In genomic region chr1:75387929-75388897, GRCm38 (mm10) we compare ENCODE assay signal across 8 mouse cellular contexts. TPM values are rescaled to one million over a fixed set of nuclear protein-coding genes. Genes with fewer than 3 reads are reported as not detected.
DNase-seq lines count a peak whose midpoint lies in the region; ATAC-seq lines count a peak whose summit lies in the region.
"Had no signal": no experiment of that assay in that cellular context is flagged by ENCODE, and none has a peak within 500 bp of the region (broad histone marks: within the 10 kb centered on the region; RNA-seq: fewer than 3 reads in every experiment).

No protein-coding gene starts in this region.

- H3K4me3 ChIP-seq in lung, embryonic 16.5 days (ENCODE audit: low read length): peak overlapping the region; percentile 14
- H3K4me3 ChIP-seq in forebrain, embryonic 10.5 days: peak overlapping the region; percentile 42
- peak overlapping the region; percentile 27 for H3K4me3 ChIP-seq in limb, embryonic 11.5 days (ENCODE audit: low read depth, low read length)
- peak overlapping the region; percentile 17 for H3K4me3 ChIP-seq in stomach, embryonic 14.5 days (ENCODE audit: low read depth, low read length)

- peaks cover 33% of the 10 kb centered on the region for H3K27me3 ChIP-seq in lung, embryonic 16.5 days (ENCODE audit: control insufficient read depth, insufficient read depth, low read depth, low read length)
- peaks cover 81% of the 10 kb centered on the region for H3K27me3 ChIP-seq in forebrain, embryonic 10.5 days (ENCODE audit: poor library complexity, severe bottlenecking)
- H3K27me3 ChIP-seq in limb, embryonic 11.5 days (ENCODE audit: control insufficient read depth, insufficient read depth, low read length): peaks cover 35% of the 10 kb centered on the region
- H3K27me3 ChIP-seq in stomach, embryonic 14.5 days (ENCODE audit: control insufficient read depth, insufficient read depth, low read length): peaks cover 22% of the 10 kb centered on the region

- no peaks in the 10 kb centered on the region for H3K36me3 ChIP-seq in lung, embryonic 16.5 days (ENCODE audit: control insufficient read depth, insufficient read depth, low read length)
- H3K36me3 ChIP-seq in forebrain, embryonic 10.5 days (replicated peaks): peaks cover 14% of the 10 kb centered on the region; the same call in 1 of the 2 replicates
- H3K36me3 ChIP-seq in limb, embryonic 11.5 days (ENCODE audit: control insufficient read depth, insufficient read depth, low read length): no peaks in the 10 kb centered on the region; the same call in 1 of the 2 replicates
- peaks cover 3% of the 10 kb centered on the region; the same call in 1 of the 2 replicates for H3K36me3 ChIP-seq in stomach, embryonic 14.5 days (ENCODE audit: control insufficient read depth, insufficient read depth, low read length)

- WGBS in lung, embryonic 16.5 days: 15% methylated on average over 93 of the region's 94 CpGs
- WGBS in forebrain, embryonic 10.5 days: 4% methylated on average over 94 of the region's 94 CpGs
- WGBS in limb, embryonic 11.5 days: 6% methylated on average over 93 of the region's 94 CpGs
- 18% methylated on average over 94 of the region's 94 CpGs for WGBS in stomach, embryonic 14.5 days

- no peak overlapping the region for H3K27ac ChIP-seq in lung, embryonic 16.5 days (ENCODE audit: low read length)
- peak overlapping the region; percentile 65 for H3K27ac ChIP-seq in forebrain, embryonic 10.5 days
- H3K27ac ChIP-seq in limb, embryonic 11.5 days (replicated peaks; ENCODE audit: low read depth, low read length): no peak overlapping the region
- H3K27ac ChIP-seq in stomach, embryonic 14.5 days (ENCODE audit: low read length): no peak overlapping the region
- H3K27ac ChIP-seq: macrophage had no signal

- H3K4me1 ChIP-seq in lung, embryonic 16.5 days (replicated peaks; ENCODE audit: control insufficient read depth, insufficient read depth, low read length): peaks cover 5% of the 10 kb centered on the region; the same call in 1 of the 2 replicates
- H3K4me1 ChIP-seq in forebrain, embryonic 10.5 days: peaks cover 67% of the 10 kb centered on the region
- H3K4me1 ChIP-seq in limb, embryonic 11.5 days (ENCODE audit: control insufficient read depth, insufficient read depth, low read length): peaks cover 24% of the 10 kb centered on the region
- peaks cover 18% of the 10 kb centered on the region for H3K4me1 ChIP-seq in stomach, embryonic 14.5 days (ENCODE audit: control insufficient read depth, insufficient read depth, low read length)

- H3K9me3 ChIP-seq in lung, embryonic 16.5 days (ENCODE audit: control insufficient read depth, low read length): no peaks in the 10 kb centered on the region
- H3K9me3 ChIP-seq in forebrain, embryonic 10.5 days: no peaks in the 10 kb centered on the region
- no peaks in the 10 kb centered on the region for H3K9me3 ChIP-seq in limb, embryonic 11.5 days (ENCODE audit: control insufficient read depth, low read length)
- H3K9me3 ChIP-seq in stomach, embryonic 14.5 days (ENCODE audit: control insufficient read depth, low read depth, low read length): no peaks in the 10 kb centered on the region

- peak; percentile 11; the same call in 1 of the 2 replicates for ATAC-seq in lung, embryonic 16.5 days (ENCODE audit: low read depth)
- ATAC-seq in limb, embryonic 11.5 days (ENCODE audit: insufficient number of reproducible peaks, low FRiP score, low TSS enrichment, low read depth): 0 out of 2 replicates have a peak, but pooled peaks have one; percentile 4
- ATAC-seq in stomach, embryonic 14.5 days (ENCODE audit: insufficient number of reproducible peaks, insufficient read depth, low FRiP score, low read depth): no peak; the same call in 1 of the 2 replicates
- ATAC-seq in frontal cortex, adult (ENCODE audit: low TSS enrichment): no peak

- H3K4me2 ChIP-seq in lung, embryonic 16.5 days (ENCODE audit: low read depth, low read length): peak overlapping the region; percentile 37
- peak overlapping the region; percentile 49 for H3K4me2 ChIP-seq in limb, embryonic 11.5 days (ENCODE audit: low read depth, severe bottlenecking)
- H3K4me2 ChIP-seq in stomach, embryonic 14.5 days (replicated peaks; ENCODE audit: low read depth, low read length): peak overlapping the region; percentile 32

- DNase-seq in lung, postnatal 10 days: no peak
- DNase-seq in forebrain, embryonic 10.5 days (ENCODE audit: extremely low spot score, low spot score): no peak
- DNase-seq in limb, embryonic 11.5 days (ENCODE audit: low spot score): peak; percentile 61
- DNase-seq in MN1 (ENCODE audit: low spot score): no peak

- peak overlapping the region; percentile 36; the same call in 1 of the 2 replicates for H3K9ac ChIP-seq in lung, embryonic 16.5 days (ENCODE audit: low read length)
- peak overlapping the region; percentile 41 for H3K9ac ChIP-seq in limb, embryonic 11.5 days (ENCODE audit: low read length)
- no peak overlapping the region; the same call in 1 of the 2 replicates for H3K9ac ChIP-seq in stomach, embryonic 14.5 days (replicated peaks; ENCODE audit: low read depth, low read length)

RNA-seq across cellular contexts. Expression of gene Speg, which starts 13.1 kb away (rescaled TPM):
- polyA plus RNA-seq in lung, embryonic 16.5 days (2015; fragmentation: Nextera tagmentation; extraction: Ambion mirVana): 38.5 and 38.9 TPM in 2 replicates
- polyA plus RNA-seq in forebrain, embryonic 10.5 days (2016; fragmentation: Nextera tagmentation; extraction: Ambion mirVana): 23.2 and 29.3 TPM in 2 replicates
- polyA plus RNA-seq in limb, embryonic 11.5 days (2014; fragmentation: Nextera tagmentation; extraction: Ambion mirVana): 32.9 and 33.6 TPM in 2 replicates
- 53.8 and 54.9 TPM in 2 replicates for polyA plus RNA-seq in stomach, embryonic 14.5 days (2014; fragmentation: Nextera tagmentation; extraction: Ambion mirVana)

RNA-seq across cellular contexts. Expression of gene Des, which starts 28.1 kb away (rescaled TPM):
- polyA plus RNA-seq in lung, embryonic 16.5 days (2015; fragmentation: Nextera tagmentation; extraction: Ambion mirVana): 57.1 and 64.0 TPM in 2 replicates
- 2.6 and 4.3 TPM in 2 replicates for polyA plus RNA-seq in forebrain, embryonic 10.5 days (2016; fragmentation: Nextera tagmentation; extraction: Ambion mirVana)
- polyA plus RNA-seq in limb, embryonic 11.5 days (2014; fragmentation: Nextera tagmentation; extraction: Ambion mirVana): 5.0 and 5.3 TPM in 2 replicates
- 43.7 and 51.0 TPM in 2 replicates for polyA plus RNA-seq in stomach, embryonic 14.5 days (2014; fragmentation: Nextera tagmentation; extraction: Ambion mirVana)
- polyA plus RNA-seq: macrophage had no signal

RNA-seq across cellular contexts. Expression of gene Gmppa, which starts 47.5 kb away (rescaled TPM):
- polyA plus RNA-seq in lung, embryonic 16.5 days (2015; fragmentation: Nextera tagmentation; extraction: Ambion mirVana): 80.5 and 92.4 TPM in 2 replicates
- polyA plus RNA-seq in forebrain, embryonic 10.5 days (2016; fragmentation: Nextera tagmentation; extraction: Ambion mirVana): 55.9 and 60.1 TPM in 2 replicates
- polyA plus RNA-seq in limb, embryonic 11.5 days (2014; fragmentation: Nextera tagmentation; extraction: Ambion mirVana): 44.9 and 49.9 TPM in 2 replicates
- 75.2 and 84.5 TPM in 2 replicates for polyA plus RNA-seq in stomach, embryonic 14.5 days (2014; fragmentation: Nextera tagmentation; extraction: Ambion mirVana)

Comparison
In these comparisons a context has a peak if more than half of its experiments do, and no peak if none do; other contexts are left out.
1. ATAC-seq: peak in lung, embryonic 16.5 days (single experiment) and limb, embryonic 11.5 days (single experiment); none in stomach, embryonic 14.5 days (single experiment) and frontal cortex, adult (single experiment).
2. Peak in every context shown above with its lines, with median percentiles within 50 percentile points of each other: H3K4me2 ChIP-seq and H3K4me3 ChIP-seq.